Mouse (Mus musculus): ENCODE measurements at regions not wholly inside any gene's neighbourhood (a gene's known extent, or its start where the extent isn't known, plus 50 kb on each side); places are given as distances from the start of the nearest gene placed in this dataset.

GRCm38 (mm10) chr12:9732921-9733320 lies 163.0 kb downstream of the Osr1 start:
- H3K79me2 ChIP-seq (ENCODE audit: control insufficient read depth, insufficient read depth, low read length, poor library complexity) = no peaks in the 10 kb centered on the region
- no peak for DNase-seq (ENCODE audit: low read depth, low spot score)
- no peak overlapping the region for H3K27ac ChIP-seq (ENCODE audit: control insufficient read depth, low read depth, low read length)
- H3K4me1 ChIP-seq (ENCODE audit: control insufficient read depth in 1 of 2, insufficient read depth in 2 of 2, low read length in 2 of 2) = no peaks in the 10 kb centered on the region
- no peak overlapping the region for H3K4me3 ChIP-seq (ENCODE audit: control insufficient read depth in 1 of 2, insufficient read depth in 1 of 2, low read depth in 2 of 2, low read length in 2 of 2)
- no peaks in the 10 kb centered on the region for H3K36me3 ChIP-seq (ENCODE audit: control insufficient read depth in 1 of 2, insufficient read depth in 2 of 2, low read length in 2 of 2)
- no peaks in the 10 kb centered on the region for H3K27me3 ChIP-seq (ENCODE audit: control insufficient read depth in 1 of 2, insufficient read depth in 2 of 2, low read length in 2 of 2)
- H3K9ac ChIP-seq (ENCODE audit: control insufficient read depth, low read depth, low read length, poor library complexity, severe bottlenecking) = no peak overlapping the region
- TF ChIP-seq TBP (IDR thresholded peaks at IDR 0.05; ENCODE audit: low read depth, low read length) = no peak
- TF ChIP-seq KAT2A (conservative IDR thresholded peaks at IDR 0.05; ENCODE audit: low read depth, low read length) = no peak
- TF ChIP-seq ELF1 (IDR thresholded peaks at IDR 0.05; ENCODE audit: low read depth, low read length) = no peak
- TF ChIP-seq E2F4 (IDR thresholded peaks at IDR 0.05; ENCODE audit: borderline replicate concordance, low read depth, low read length) = no peak
- TF ChIP-seq MYC (IDR thresholded peaks at IDR 0.05; ENCODE audit: low read depth, low read length) = no peak
- TF ChIP-seq SIN3A (IDR thresholded peaks at IDR 0.05; ENCODE audit: low read length) = no peak
- no peak for TF ChIP-seq MAX (IDR thresholded peaks at IDR 0.05; ENCODE audit: low read length)
- no peak for TF ChIP-seq CHD1 (IDR thresholded peaks at IDR 0.05; ENCODE audit: low read depth, low read length)
- TF ChIP-seq RCOR1 (IDR thresholded peaks at IDR 0.05; ENCODE audit: low read depth, low read length) = no peak
- no peak for TF ChIP-seq CHD2 (IDR thresholded peaks at IDR 0.05; ENCODE audit: low read length)
- TF ChIP-seq GABPA (IDR thresholded peaks at IDR 0.05; ENCODE audit: low read depth, low read length) = no peak
- TF ChIP-seq USF2 (IDR thresholded peaks at IDR 0.05; ENCODE audit: borderline replicate concordance in 1 of 2, insufficient read depth in 1 of 2, low read depth in 1 of 2, low read length in 2 of 2) = no peak
- no peak for TF ChIP-seq MAZ (IDR thresholded peaks at IDR 0.05; ENCODE audit: low read depth, low read length)
- no peak for TF ChIP-seq GATA1 (IDR thresholded peaks at IDR 0.05; ENCODE audit: low read depth, low read length)
- TF ChIP-seq UBTF (IDR thresholded peaks at IDR 0.05; ENCODE audit: borderline replicate concordance, insufficient read depth, low read depth, low read length) = no peak
- no peaks in the 10 kb centered on the region for H3K9me3 ChIP-seq (replicated peaks; ENCODE audit: insufficient read depth, low read length)

- H3K27me3 ChIP-seq (ENCODE audit: control insufficient read depth in 1 of 2, insufficient read depth in 2 of 2, low read length in 2 of 2) = no peaks in the 10 kb centered on the region
- H3K36me3 ChIP-seq (ENCODE audit: control insufficient read depth in 1 of 2, insufficient read depth in 2 of 2, low read length in 2 of 2) = no peaks in the 10 kb centered on the region
- no peaks in the 10 kb centered on the region for H3K9me3 ChIP-seq (replicated peaks; ENCODE audit: insufficient read depth, low read length)
- no peak for TF ChIP-seq MXI1 (IDR thresholded peaks at IDR 0.05; ENCODE audit: low read depth, low read length)
- no peak for TF ChIP-seq BHLHE40 (IDR thresholded peaks at IDR 0.05; ENCODE audit: borderline replicate concordance, low read depth, low read length)
- no peak for TF ChIP-seq USF2 (IDR thresholded peaks at IDR 0.05; ENCODE audit: borderline replicate concordance in 1 of 2, insufficient read depth in 1 of 2, low read depth in 1 of 2, low read length in 2 of 2)
- no peak for TF ChIP-seq POLR2A (IDR thresholded peaks at IDR 0.05; ENCODE audit: control insufficient read depth in 1 of 2, insufficient read depth in 1 of 2, low read depth in 1 of 2, low read length in 2 of 2, poor library complexity in 1 of 2)
- no peak for TF ChIP-seq ETS1 (IDR thresholded peaks at IDR 0.05; ENCODE audit: low read depth, low read length)
- TF ChIP-seq HCFC1 (IDR thresholded peaks at IDR 0.05; ENCODE audit: low read depth, low read length) = no peak
- TF ChIP-seq NELFE (IDR thresholded peaks at IDR 0.05; ENCODE audit: low read depth, low read length) = no peak
- TF ChIP-seq KAT2A (conservative IDR thresholded peaks at IDR 0.05; ENCODE audit: low read depth, low read length) = no peak
- TF ChIP-seq EP300 (IDR thresholded peaks at IDR 0.05; ENCODE audit: low read depth in 1 of 2, low read length in 2 of 2) = no peak
- no peak for TF ChIP-seq POLR2AphosphoS5 (IDR thresholded peaks at IDR 0.05; ENCODE audit: borderline replicate concordance, low read depth, low read length)
- no peak for TF ChIP-seq TBP (IDR thresholded peaks at IDR 0.05; ENCODE audit: low read depth, low read length)
- TF ChIP-seq TAL1 (IDR thresholded peaks at IDR 0.05; ENCODE audit: low read length) = no peak
- TF ChIP-seq CHD2 (IDR thresholded peaks at IDR 0.05; ENCODE audit: low read length) = no peak
- TF ChIP-seq E2F4 (IDR thresholded peaks at IDR 0.05; ENCODE audit: borderline replicate concordance, low read depth, low read length) = no peak
- no peak for TF ChIP-seq MYB (IDR thresholded peaks at IDR 0.05; ENCODE audit: low read depth, low read length)
- TF ChIP-seq CTCF (IDR thresholded peaks at IDR 0.05 in 2 of 3, conservative IDR thresholded peaks at IDR 0.05 in 1 of 3; ENCODE audit: control insufficient read depth in 1 of 3, insufficient read depth in 1 of 3, low read depth in 2 of 3, low read length in 3 of 3, poor library complexity in 1 of 3, severe bottlenecking in 1 of 3) = no peak
- no peaks in the 10 kb centered on the region for H3K4me1 ChIP-seq (ENCODE audit: control insufficient read depth in 1 of 2, insufficient read depth in 2 of 2, low read length in 2 of 2)
- H3K79me2 ChIP-seq (ENCODE audit: control insufficient read depth, insufficient read depth, low read length, poor library complexity) = no peaks in the 10 kb centered on the region
- no peak overlapping the region for H3K9ac ChIP-seq (ENCODE audit: control insufficient read depth, low read depth, low read length, poor library complexity, severe bottlenecking)
- H3K4me3 ChIP-seq (ENCODE audit: control insufficient read depth in 1 of 2, insufficient read depth in 1 of 2, low read depth in 2 of 2, low read length in 2 of 2) = no peak overlapping the region
- no peak for DNase-seq (ENCODE audit: low read depth, low spot score)
- no peak overlapping the region for H3K27ac ChIP-seq (ENCODE audit: control insufficient read depth, low read depth, low read length)
These were observed 174.9 kb downstream of the Osr1 start for GRCm38 (mm10) chr12:9744709-9745395.

Data from MEL (cell line).